Mouse (Mus musculus) layer of hippocampus, postnatal 36 days (tissue): ENCODE data around the gene Cs. TPM values are rescaled to one million over a fixed set of nuclear protein-coding genes. Genes with fewer than 3 reads are reported as not detected.
A peak's percentile ranks its signal among the peaks of the same experiment; 100 is the strongest.

Experiments
- DNase-seq, 2 experiments: peaks; one replicate each; pipeline ENCODE4 v3.0.0; 2022
- microRNA-seq, 2 experiments: library from miRNA; unstranded; fragments of <30 nt; microRNA quantifications; one replicate each; pipeline ENCODE4 v1.2.0; 2021
- total RNA-seq, 2 experiments: library from RNA; stranded (reverse); gene quantifications; 2 replicates each; pipeline ENCODE4 v1.2.3; 2021

Cs gene
- total RNA-seq, 2 experiments from 2014 or later: 224 to 234 TPM

- DNase-seq: peak; percentile 96 to 97
Observed at GRCm38 (mm10) chr10:128409692-128410559, 72.4 kb downstream of the Cs start.

GRCm38 (mm10) chr10:128410560-128410845 lies 73.0 kb downstream of the Cs start:
- DNase-seq: no peak

GRCm38 (mm10) chr10:128411211-128412054 lies 73.9 kb downstream of the Cs start, which contains the start of the genes Nabp2 and Rnf41:
TSS of gene Nabp2 (minus strand) at chr10:128411492.
TSS of gene Rnf41 (plus strand) at chr10:128411657.
- DNase-seq: peak; percentile 95 to 96

- no peak for DNase-seq
Observed at GRCm38 (mm10) chr10:128412055-128412381, 74.5 kb downstream of the Cs start.

Small RNA genes lying within 50 kb of the gene (microRNA-seq; reads per million reads assigned to microRNA genes)
- gene Gm25361 (0 reads per million in 2 experiments), gene Gm26308 (0 reads per million in 2 experiments), gene Mir6914 (0.30 to 0.63 reads per million in 2 experiments), gene Mir6915 (3.0 to 5.3 reads per million in 2 experiments)

Other genes with a start within 250 kb of the Cs start
- gene Baz2a, start 246.2 kb upstream of the Cs start, total RNA-seq: 10 to 100 TPM; 39.9 to 46.8 TPM
- 10 to 100 TPM; 12.8 to 13.7 TPM for gene Rbms2, start 157.4 kb upstream of the Cs start, total RNA-seq
- gene Gls2, start 143.3 kb upstream of the Cs start, total RNA-seq: 10 to 100 TPM; 21.1 to 23.2 TPM
- gene Spryd4, start 125.9 kb upstream of the Cs start, total RNA-seq: 10 to 100 TPM in 1 of 2 experiments, 1 to 10 TPM in 1; 7.1 to 10.2 TPM
- gene Mip, start 111.9 kb upstream of the Cs start, total RNA-seq: not detected
- gene Timeless, start 105.7 kb upstream of the Cs start, total RNA-seq: 1 to 10 TPM; 7.8 to 8.4 TPM
- not detected for gene Apon, start 83.6 kb upstream of the Cs start, total RNA-seq
- gene Apof, start 69.1 kb upstream of the Cs start, total RNA-seq: not detected
- gene Stat2, start 67.2 kb upstream of the Cs start, total RNA-seq: 10 to 100 TPM; 30.6 to 36.0 TPM
- under 1 TPM in 1 of 2 experiments, not detected in 1; 0.38 TPM for gene Il23a, start 39.0 kb upstream of the Cs start, total RNA-seq
- gene Pan2, start 34.4 kb upstream of the Cs start, total RNA-seq: 10 to 100 TPM; 14.0 to 16.7 TPM
- gene Cnpy2, start 15.3 kb upstream of the Cs start, total RNA-seq: 10 to 100 TPM; 82.9 to 86.1 TPM
- gene Coq10a, start 31.3 kb downstream of the Cs start, total RNA-seq: 10 to 100 TPM; 51.2 to 52.8 TPM
- 10 to 100 TPM; 55.6 to 59.6 TPM for gene Ankrd52, start 39.4 kb downstream of the Cs start, total RNA-seq
- not detected for gene Slc39a5, start 63.5 kb downstream of the Cs start, total RNA-seq
- 10 to 100 TPM; 91.6 to 92.0 TPM for gene Nabp2, start 73.8 kb downstream of the Cs start, total RNA-seq
- gene Rnf41, start 73.9 kb downstream of the Cs start, total RNA-seq: 10 to 100 TPM; 74.4 to 76.3 TPM
- gene Smarcc2, start 121.5 kb downstream of the Cs start, total RNA-seq: 100 to 1,000 TPM; 226 to 234 TPM
- gene Myl6, start 156.4 kb downstream of the Cs start, total RNA-seq: 100 to 1,000 TPM; 520 to 569 TPM
- gene Myl6b, start 161.0 kb downstream of the Cs start, total RNA-seq: 10 to 100 TPM; 16.2 to 19.3 TPM
- gene Esyt1, start 188.1 kb downstream of the Cs start, total RNA-seq: 1 to 10 TPM; 4.5 to 4.7 TPM
- gene Zc3h10, start 210.0 kb downstream of the Cs start, total RNA-seq: 10 to 100 TPM; 14.1 to 14.3 TPM
- 1,000 to 10,000 TPM; 1,506 to 1,536 TPM for gene Rpl41, start 211.6 kb downstream of the Cs start, total RNA-seq
- gene Pa2g4, start 228.3 kb downstream of the Cs start, total RNA-seq: 10 to 100 TPM; 61.9 to 66.9 TPM